Mouse (Mus musculus) embryonic facial prominence, embryonic 15.5 days (tissue): Measurements from ENCODE around the gene Abcc3. TPM values are rescaled to one million over a fixed set of nuclear protein-coding genes. Genes with fewer than 3 reads are reported as not detected.

Experiments
- ATAC-seq: fragments of 200-750 bp; cut with Nextera tagmentation; 2 replicates; pipeline ENCODE4 v1.8.0; 2017; ENCODE audit warnings: low read depth, moderate TSS enrichment; ENCODE audit not compliant: insufficient number of reproducible peaks, low FRiP score, low TSS enrichment
- H3K27ac ChIP-seq: fragments of 300-500 bp; sonication (generic); replicated peaks from 2 replicates; pipeline ENCODE4 v1.5.1; 2015; ENCODE audit warnings: mild to moderate bottlenecking, inconsistent platforms
- H3K27me3 ChIP-seq: fragments of 300-500 bp; sonication (generic); 2 replicates; pipeline ENCODE4 v1.6.1; 2015; ENCODE audit warnings: inconsistent platforms
- H3K36me3 ChIP-seq: fragments of 300-500 bp; sonication (generic); 2 replicates; pipeline ENCODE4 v1.6.1; 2015; ENCODE audit warnings: mild to moderate bottlenecking, inconsistent platforms
- H3K4me1 ChIP-seq: fragments of 300-500 bp; sonication (generic); 2 replicates; pipeline ENCODE4 v1.6.1; 2015; ENCODE audit warnings: inconsistent platforms
- H3K4me2 ChIP-seq: fragments of 300-500 bp; sonication (generic); replicated peaks from 2 replicates; pipeline ENCODE4 v1.6.1; 2015; ENCODE audit warnings: mild to moderate bottlenecking, inconsistent platforms
- H3K4me3 ChIP-seq: fragments of 300-500 bp; sonication (generic); replicated peaks from 2 replicates; pipeline ENCODE4 v1.5.1; 2015; ENCODE audit warnings: mild to moderate bottlenecking, inconsistent platforms
- H3K9ac ChIP-seq: fragments of 300-500 bp; sonication (generic); 2 replicates; pipeline ENCODE4 v1.6.1; 2015; ENCODE audit warnings: inconsistent platforms
- H3K9me3 ChIP-seq: fragments of 300-500 bp; sonication (generic); replicated peaks from 2 replicates; pipeline ENCODE4 v1.6.1; 2016; ENCODE audit warnings: inconsistent platforms
- WGBS: fragments of 180-500 bp; shearing (Covaris S2); methylation state at CpG from one replicate; pipeline ENCODE4 v1.1.7; 2015; 5-methylcytosine and 5-hydroxymethylcytosine counted together
- polyA plus RNA-seq: library from polyadenylated mRNA; unstranded; fragments of >200 nt; fragmentation: Nextera tagmentation; extraction: Ambion mirVana; gene quantifications from 2 replicates; pipeline ENCODE4 v1.2.1, GENCODE M21; 2015

Abcc3 gene
- polyA plus RNA-seq, 1 experiment from 2014 or later = 4.4 TPM

DNA sequence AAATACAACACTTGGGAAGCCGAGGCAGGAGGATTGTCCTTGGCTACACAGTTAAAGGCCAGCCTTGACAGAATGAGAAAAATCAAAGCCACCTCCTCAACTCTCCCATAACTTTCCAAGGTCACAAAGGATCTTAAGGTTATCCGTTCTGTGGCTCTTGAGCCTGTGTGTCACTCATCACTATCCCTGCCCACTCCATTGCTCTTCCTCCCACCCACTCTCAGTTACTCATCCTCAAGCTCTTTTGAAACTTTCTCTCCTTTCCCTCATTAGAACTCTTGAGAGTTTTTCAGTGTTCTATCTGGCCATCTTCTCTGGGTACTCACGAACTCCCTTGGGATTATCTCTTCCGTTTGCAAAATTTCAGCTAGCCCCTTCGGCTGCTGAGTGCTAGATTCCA, 68.2 kb downstream of the Abcc3 start:
- Histone ChIP-seq H3K27me3 (no peaks in the 10 kb centered on the region), H3K9me3 (no peaks in the 10 kb centered on the region), H3K36me3 (no peaks in the 10 kb centered on the region), H3K4me1 (peaks cover 29% of the 10 kb centered on the region), H3K4me2 (no peak overlapping the region), H3K9ac (no peak overlapping the region), H3K4me3 (no peak overlapping the region), H3K27ac (no peak overlapping the region)
- 83% methylated on average over 5 of the region's 5 CpGs for WGBS
- ATAC-seq = no peak

- H3K27ac ChIP-seq = no peak overlapping the region
- H3K36me3 ChIP-seq = no peaks in the 10 kb centered on the region
- H3K4me1 ChIP-seq = peaks cover 23% of the 10 kb centered on the region
- H3K9me3 ChIP-seq = no peaks in the 10 kb centered on the region
- H3K27me3 ChIP-seq = no peaks in the 10 kb centered on the region
- no peak overlapping the region for H3K4me3 ChIP-seq
- H3K9ac ChIP-seq = no peak overlapping the region
- no peak overlapping the region for H3K4me2 ChIP-seq
- 66% methylated on average over 5 of the region's 5 CpGs for WGBS
- ATAC-seq = no peak
Observed at GRCm38 (mm10) chr11:94323271-94323925, 69.4 kb downstream of the Abcc3 start.

GRCm38 (mm10) chr11:94322636-94323035, 70.2 kb downstream of the Abcc3 start:
- 35% methylated on average over 5 of the region's 5 CpGs for whole genome bisulfite sequencing
- peaks cover 25% of the 10 kb centered on the region for H3K4me1 ChIP-seq
- H3K36me3 ChIP-seq = no peaks in the 10 kb centered on the region
- peak overlapping the region; percentile 60 for H3K4me2 ChIP-seq
- H3K27me3 ChIP-seq = no peaks in the 10 kb centered on the region
- no peak for ATAC-seq
- H3K9ac ChIP-seq = peak overlapping the region; percentile 97
- H3K27ac ChIP-seq = peak overlapping the region; percentile 96
- H3K4me3 ChIP-seq = peak overlapping the region; percentile 89
- no peaks in the 10 kb centered on the region for H3K9me3 ChIP-seq

DNA sequence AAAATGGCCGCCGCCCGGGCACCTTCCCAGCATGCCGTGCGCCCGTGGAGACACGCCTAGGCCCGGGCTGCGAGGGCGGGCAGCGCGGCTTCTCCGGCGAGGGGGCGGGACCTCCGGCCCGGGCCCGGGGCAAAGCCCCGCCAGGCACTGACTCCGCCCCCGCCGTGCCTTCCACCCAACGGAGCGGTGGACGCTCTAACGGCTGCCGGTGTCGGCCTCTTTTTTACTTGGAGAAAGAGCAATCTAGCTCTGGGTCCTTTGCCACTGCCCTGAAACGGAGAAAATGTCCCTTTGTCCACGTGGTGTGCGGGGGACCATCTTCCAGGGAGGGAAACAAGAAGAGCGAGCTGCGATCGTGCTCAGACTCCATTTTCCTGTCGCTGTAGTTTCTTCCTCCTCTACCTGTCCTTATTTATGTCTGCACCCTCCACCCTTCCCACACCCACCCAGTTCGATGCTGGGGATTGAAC, 70.8 kb downstream of the Abcc3 start, which contains the start of gene Luc7l3:
TSS of gene Luc7l3 (minus strand) at position 58 of the 470 bp plus-strand sequence.
- Histone ChIP-seq H3K4me2 (peak within 1 kb of the TSS; percentile 60), H3K4me3 (peak within 1 kb of the TSS; percentile 89), H3K27me3 (no peaks in the 10 kb centered on the region), H3K9me3 (no peaks in the 10 kb centered on the region), H3K27ac (peak within 1 kb of the TSS; percentile 96), H3K36me3 (no peaks in the 10 kb centered on the region), H3K9ac (peak within 1 kb of the TSS; percentile 97), H3K4me1 (peaks cover 25% of the 10 kb centered on the region)
- ATAC-seq = peak; percentile 97
- WGBS = under 1% methylated on average over 36 of the region's 36 CpGs

DNA sequence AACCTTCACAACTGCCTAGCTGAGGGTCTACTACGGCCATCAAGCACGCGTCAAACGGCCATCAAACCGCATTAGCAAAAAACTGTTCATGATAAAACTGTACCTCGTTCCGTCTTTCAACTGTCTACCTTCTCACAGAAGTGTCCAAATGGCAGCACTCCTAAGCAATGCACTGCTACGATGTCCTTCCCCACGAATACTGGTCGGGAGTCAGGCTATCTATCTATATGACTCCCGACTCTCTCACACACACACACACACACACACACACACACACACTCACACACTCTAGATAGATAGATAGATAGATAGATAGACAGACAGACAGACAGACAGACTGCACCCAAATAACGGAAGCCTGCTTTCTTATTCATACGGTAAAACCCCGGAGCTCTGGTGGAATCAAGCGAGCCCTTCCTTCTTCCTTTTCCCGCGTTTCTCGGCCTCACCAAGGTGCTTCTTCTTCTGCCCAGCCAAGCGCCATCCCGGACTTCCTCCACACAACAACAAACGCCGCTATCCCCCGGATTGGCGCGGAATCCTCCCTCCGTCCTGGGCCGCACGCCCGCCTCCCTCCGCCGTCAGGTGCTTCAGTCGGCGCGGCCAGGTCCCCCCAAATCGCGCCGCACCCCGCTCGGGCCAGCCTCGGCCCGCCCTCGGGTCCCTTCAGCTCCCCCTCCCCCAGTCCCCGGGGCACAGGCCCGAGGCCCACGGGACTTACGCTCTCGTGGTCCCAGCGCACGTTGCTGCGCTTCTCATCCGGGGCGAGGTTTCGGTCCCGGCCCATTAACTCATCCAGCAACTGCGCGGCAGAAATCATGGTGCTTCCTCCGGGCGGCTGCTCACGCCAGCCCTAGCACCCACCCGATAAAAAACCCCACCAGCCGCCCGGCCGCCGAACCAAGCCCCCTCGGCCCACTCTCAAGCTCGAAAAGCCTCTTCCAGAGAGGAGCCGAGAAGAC, 71.5 kb downstream of the Abcc3 start:
- ATAC-seq = peak; percentile 71
- Histone ChIP-seq H3K36me3 (no peaks in the 10 kb centered on the region), H3K9me3 (no peaks in the 10 kb centered on the region), H3K9ac (peak overlapping the region; percentile 97), H3K27me3 (no peaks in the 10 kb centered on the region), H3K4me1 (peaks cover 27% of the 10 kb centered on the region), H3K27ac (peak overlapping the region; percentile 96), H3K4me2 (peak overlapping the region; percentile 60), H3K4me3 (peak overlapping the region; percentile 89)
- WGBS = 1% methylated on average over 67 of the region's 67 CpGs

DNA sequence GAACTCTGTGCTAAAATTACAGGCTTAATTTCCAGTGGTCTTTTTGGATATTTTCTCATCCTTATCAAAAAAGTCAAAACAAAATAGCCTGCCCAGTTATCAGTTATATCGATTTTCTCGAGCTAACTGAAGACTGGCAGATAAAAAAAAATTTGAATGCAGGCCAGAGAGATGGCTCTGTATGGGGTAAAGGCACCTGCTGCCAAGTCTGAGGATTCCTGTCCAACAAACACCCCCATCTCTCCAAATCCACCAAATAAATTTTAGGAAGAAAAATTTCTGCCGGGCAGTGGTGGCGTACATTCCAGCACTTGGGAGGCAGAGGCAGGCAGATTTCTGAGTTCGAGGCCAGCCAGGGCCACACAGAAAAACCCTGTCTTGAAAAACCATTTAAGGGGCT, 74.7 kb downstream of the Abcc3 start:
- 84% methylated on average over 5 of the region's 5 CpGs for WGBS
- no peaks in the 10 kb centered on the region for H3K27me3 ChIP-seq
- ATAC-seq = no peak
- no peak overlapping the region for H3K27ac ChIP-seq
- H3K4me1 ChIP-seq = peaks cover 34% of the 10 kb centered on the region
- no peak overlapping the region for H3K9ac ChIP-seq
- no peak overlapping the region for H3K4me3 ChIP-seq
- no peaks in the 10 kb centered on the region for H3K36me3 ChIP-seq
- no peaks in the 10 kb centered on the region for H3K9me3 ChIP-seq
- no peak overlapping the region for H3K4me2 ChIP-seq

- Histone ChIP-seq H3K9me3 (no peaks in the 10 kb centered on the region), H3K27ac (no peak overlapping the region), H3K9ac (no peak overlapping the region), H3K4me3 (no peak overlapping the region), H3K4me1 (peaks cover 30% of the 10 kb centered on the region), H3K36me3 (no peaks in the 10 kb centered on the region), H3K4me2 (no peak overlapping the region), H3K27me3 (no peaks in the 10 kb centered on the region)
- WGBS = 66% methylated on average over 4 of the region's 4 CpGs
- no peak for ATAC-seq
Observed at GRCm38 (mm10) chr11:94317515-94317914, 75.3 kb downstream of the Abcc3 start.

DNA sequence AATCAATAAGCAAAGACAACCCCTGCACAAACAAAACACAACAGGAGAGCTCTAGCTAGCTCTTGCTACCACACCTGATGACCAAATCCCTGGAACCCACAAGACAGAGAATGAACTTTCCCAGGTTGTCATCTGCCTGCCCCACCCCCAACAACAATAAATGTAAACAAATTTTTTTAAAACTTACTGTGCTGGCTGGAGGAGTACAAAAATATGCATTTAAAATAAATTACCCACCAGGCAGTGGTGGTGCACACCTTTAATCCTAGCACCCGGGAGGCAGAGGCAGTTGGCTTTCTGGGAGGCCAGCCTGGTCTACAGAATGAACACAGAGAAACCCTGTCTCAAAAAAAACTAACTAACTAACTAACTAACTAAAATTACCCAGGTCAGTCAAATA, 75.8 kb downstream of the Abcc3 start:
- H3K27ac ChIP-seq = no peak overlapping the region
- no peak overlapping the region for H3K4me3 ChIP-seq
- no peaks in the 10 kb centered on the region for H3K9me3 ChIP-seq
- H3K4me1 ChIP-seq = peaks cover 27% of the 10 kb centered on the region; the same call in 1 of the 2 replicates
- no peaks in the 10 kb centered on the region for H3K27me3 ChIP-seq
- WGBS = 47% methylated on average over 1 of the region's 1 CpGs
- ATAC-seq = no peak
- H3K36me3 ChIP-seq = no peaks in the 10 kb centered on the region
- no peak overlapping the region for H3K4me2 ChIP-seq
- H3K9ac ChIP-seq = no peak overlapping the region

GRCm38 (mm10) chr11:94316528-94316927, 76.3 kb downstream of the Abcc3 start:
- H3K4me3 ChIP-seq = no peak overlapping the region
- H3K9ac ChIP-seq = no peak overlapping the region
- ATAC-seq = no peak
- no peaks in the 10 kb centered on the region for H3K36me3 ChIP-seq
- WGBS = 70% methylated on average over 2 of the region's 2 CpGs
- H3K9me3 ChIP-seq = no peaks in the 10 kb centered on the region
- no peaks in the 10 kb centered on the region for H3K27me3 ChIP-seq
- H3K27ac ChIP-seq = no peak overlapping the region
- no peak overlapping the region for H3K4me2 ChIP-seq
- peaks cover 27% of the 10 kb centered on the region; the same call in 1 of the 2 replicates for H3K4me1 ChIP-seq

DNA sequence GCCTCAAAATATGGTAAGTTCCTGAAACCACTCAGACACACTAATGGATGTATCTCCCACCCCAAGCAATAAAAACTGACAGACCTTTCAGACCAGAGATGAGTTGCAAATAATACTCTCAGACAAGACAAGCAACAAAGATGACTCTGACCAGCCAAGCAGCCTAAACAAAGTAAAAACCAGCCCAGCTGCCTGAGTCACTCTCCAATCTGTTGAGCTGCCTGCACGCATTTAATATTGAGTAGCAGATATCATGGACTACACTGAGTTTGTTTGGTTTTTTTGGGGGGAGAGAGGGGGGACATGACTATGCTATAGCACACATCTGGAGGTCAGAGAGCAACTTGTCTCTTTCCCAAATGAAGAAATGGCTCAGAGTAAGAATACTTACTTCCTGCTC, 77.5 kb downstream of the Abcc3 start:
- H3K4me1 ChIP-seq = peaks cover 27% of the 10 kb centered on the region; the same call in 1 of the 2 replicates
- 66% methylated on average over 1 of the region's 1 CpGs for WGBS
- H3K9me3 ChIP-seq = no peaks in the 10 kb centered on the region
- H3K4me2 ChIP-seq = no peak overlapping the region
- no peaks in the 10 kb centered on the region for H3K36me3 ChIP-seq
- no peak overlapping the region for H3K4me3 ChIP-seq
- no peak for ATAC-seq
- H3K27me3 ChIP-seq = no peaks in the 10 kb centered on the region
- H3K9ac ChIP-seq = no peak overlapping the region
- peak overlapping the region; percentile 34; the same call in 1 of the 2 replicates for H3K27ac ChIP-seq

- ATAC-seq = no peak
- 63% methylated on average over 2 of the region's 2 CpGs for WGBS
- Histone ChIP-seq H3K27ac (no peak overlapping the region), H3K4me2 (no peak overlapping the region), H3K4me1 (peaks cover 19% of the 10 kb centered on the region; the same call in 1 of the 2 replicates), H3K9ac (no peak overlapping the region), H3K27me3 (no peaks in the 10 kb centered on the region), H3K4me3 (no peak overlapping the region), H3K36me3 (no peaks in the 10 kb centered on the region), H3K9me3 (no peaks in the 10 kb centered on the region)
Observed at GRCm38 (mm10) chr11:94314098-94314652, 78.6 kb downstream of the Abcc3 start.
